8 mouse cellular contexts compared by ENCODE assay signal in the genomic region with DNA sequence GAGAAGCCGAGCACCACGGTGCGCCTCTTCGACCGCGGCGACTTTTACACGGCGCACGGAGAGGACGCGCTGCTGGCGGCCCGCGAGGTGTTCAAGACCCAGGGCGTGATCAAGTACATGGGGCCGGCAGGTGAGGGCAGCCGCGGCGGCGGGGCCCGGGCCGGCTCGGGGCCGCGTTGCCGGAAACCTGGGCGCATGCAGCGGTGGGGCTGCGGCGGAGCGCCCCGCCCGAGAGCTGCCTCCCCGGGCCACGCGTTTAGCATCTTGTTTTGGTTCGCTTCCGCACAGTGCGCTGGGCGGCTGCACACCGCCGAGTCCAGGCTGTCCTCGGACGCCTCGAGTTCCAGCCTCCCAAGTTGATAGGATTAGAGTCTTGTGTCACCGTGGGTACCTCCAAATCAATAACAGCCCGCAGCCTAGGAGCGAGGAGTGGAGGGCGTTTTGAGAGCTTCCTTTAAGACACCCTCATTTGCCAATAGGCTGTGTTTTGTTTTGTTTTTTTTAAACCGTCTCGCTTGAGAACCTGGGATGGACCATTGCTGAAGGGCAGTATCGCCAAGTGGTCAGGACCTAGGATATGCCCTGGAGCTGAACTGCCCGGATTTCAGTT. TPM values are rescaled to one million over a fixed set of nuclear protein-coding genes. Genes with fewer than 3 reads are reported as not detected.
DNase-seq lines count a peak whose midpoint lies in the region; ATAC-seq and TF ChIP-seq lines count a peak whose summit lies in the region.

No protein-coding gene starts in this region.

- ATAC-seq in hindbrain, embryonic 12.5 days (ENCODE audit: low FRiP score) = peak; percentile 74
- ATAC-seq in liver, postnatal 0 days = peak; percentile 63
- ATAC-seq in neural tube, embryonic 14.5 days (ENCODE audit: low read depth) = peak; percentile 60

- in situ Hi-C loops in CH12.LX (cut with MboI; ENCODE audit: low pct_ligation_motif_present, low pct_unique_long_range_greater_than_20kb, low sequenced_read_pairs) = no loop called here

- dilution Hi-C loops in CH12.LX (cut with MboI; ENCODE audit: extremely low pct_ligation_motif_present, extremely low pct_unique_long_range_greater_than_20kb, low sequenced_read_pairs) = no loop called here

- no peak for DNase-seq in gastrocnemius, adult 2 months
- no peak for DNase-seq in gastrocnemius, postnatal 25 days
- DNase-seq in CH12.LX (ENCODE audit: extremely low read depth) = peak; percentile 27
- peak; percentile 58 for DNase-seq in embryo, embryonic 9.5 days (ENCODE audit: extremely low spot score)
- DNase-seq in liver, postnatal 0 days = no peak
- no peak for DNase-seq in frontal cortex, postnatal 10 days (ENCODE audit: low spot score in 2 of 2)

- peak overlapping the region; percentile 87 for H3K4me3 ChIP-seq in gastrocnemius, adult 2 months
- H3K4me3 ChIP-seq in CH12.LX (replicated peaks in 1 of 3; ENCODE audit: low read depth in 2 of 3, low read length in 2 of 3, poor library complexity in 1 of 3) = peak overlapping the region; percentile 74 to 93 (median 85)
- H3K4me3 ChIP-seq in hindbrain, embryonic 12.5 days = peak overlapping the region; percentile 95
- peak overlapping the region; percentile 87 for H3K4me3 ChIP-seq in liver, postnatal 0 days (ENCODE audit: low read depth, low read length)
- H3K4me3 ChIP-seq in neural tube, embryonic 14.5 days (ENCODE audit: low read depth, low read length) = peak overlapping the region; percentile 90

- WGBS in hindbrain, embryonic 12.5 days = under 1% methylated on average over 53 of the region's 54 CpGs
- 2% methylated on average over 48 of the region's 54 CpGs for WGBS in liver, postnatal 0 days (ENCODE audit: insufficient replicate concordance)
- under 1% methylated on average over 54 of the region's 54 CpGs for WGBS in neural tube, embryonic 14.5 days

- peaks cover 0 to 26% of the 10 kb centered on the region in 2 experiments for H3K36me3 ChIP-seq in CH12.LX (replicated peaks in 1 of 2; ENCODE audit: control insufficient read depth in 1 of 2, insufficient read depth in 1 of 2, low read length in 1 of 2)
- 0 out of 2 replicates have a peak, but pooled peaks cover 2% of the 10 kb centered on the region for H3K36me3 ChIP-seq in hindbrain, embryonic 12.5 days
- H3K36me3 ChIP-seq in liver, postnatal 0 days (replicated peaks; ENCODE audit: insufficient read depth, low read length) = no peaks in the 10 kb centered on the region
- H3K36me3 ChIP-seq in neural tube, embryonic 14.5 days (ENCODE audit: control insufficient read depth, insufficient read depth, low read length) = no peaks in the 10 kb centered on the region

- peaks cover 25% of the 10 kb centered on the region for H3K79me2 ChIP-seq in CH12.LX (replicated peaks; ENCODE audit: control insufficient read depth, extremely low read depth, insufficient read depth, poor library complexity, severe bottlenecking)

- H3K4me1 ChIP-seq in CH12.LX (ENCODE audit: control insufficient read depth in 1 of 2, insufficient read depth in 2 of 2) = peaks cover 10 to 24% of the 10 kb centered on the region in 2 experiments
- H3K4me1 ChIP-seq in hindbrain, embryonic 12.5 days = peaks cover 22% of the 10 kb centered on the region
- peaks cover 8% of the 10 kb centered on the region for H3K4me1 ChIP-seq in liver, postnatal 0 days (ENCODE audit: insufficient read depth)
- peaks cover 11% of the 10 kb centered on the region for H3K4me1 ChIP-seq in neural tube, embryonic 14.5 days (ENCODE audit: control insufficient read depth, insufficient read depth, low read length)

- peak overlapping the region; percentile 89 for H3K27ac ChIP-seq in gastrocnemius, adult 2 months
- H3K27ac ChIP-seq in CH12.LX (ENCODE audit: insufficient read depth, low read depth) = peak overlapping the region; percentile 36
- peak overlapping the region; percentile 87 for H3K27ac ChIP-seq in hindbrain, embryonic 12.5 days
- H3K27ac ChIP-seq in liver, postnatal 0 days (ENCODE audit: low read depth) = peak overlapping the region; percentile 90
- H3K27ac ChIP-seq in neural tube, embryonic 14.5 days (ENCODE audit: low read depth, low read length) = peak overlapping the region; percentile 75

- no peaks in the 10 kb centered on the region for H3K9me3 ChIP-seq in CH12.LX (replicated peaks; ENCODE audit: low read length)
- no peaks in the 10 kb centered on the region for H3K9me3 ChIP-seq in hindbrain, embryonic 12.5 days (replicated peaks)
- H3K9me3 ChIP-seq in liver, postnatal 0 days (ENCODE audit: low read length) = no peaks in the 10 kb centered on the region
- no peaks in the 10 kb centered on the region for H3K9me3 ChIP-seq in neural tube, embryonic 14.5 days (ENCODE audit: control insufficient read depth, low read length)

- TF ChIP-seq CTCF in gastrocnemius, adult 2 months (IDR thresholded peaks at IDR 0.05) = no peak
- no peak for TF ChIP-seq CTCF in CH12.LX (conservative IDR thresholded peaks at IDR 0.05 in 1 of 2, IDR thresholded peaks at IDR 0.05 in 1 of 2; ENCODE audit: low read depth in 2 of 2, low read length in 2 of 2)
- no peak for TF ChIP-seq CTCF in liver, postnatal 0 days (IDR thresholded peaks at IDR 0.05; ENCODE audit: low read depth)

- no peak for TF ChIP-seq RAD21 in CH12.LX (IDR thresholded peaks at IDR 0.05; ENCODE audit: low read depth, low read length)

- no peak for TF ChIP-seq EP300 in CH12.LX (IDR thresholded peaks at IDR 0.05; ENCODE audit: low read length)
- no peak for TF ChIP-seq EP300 in liver, postnatal 0 days (IDR thresholded peaks at IDR 0.05; ENCODE audit: low read depth)

- peak overlapping the region; percentile 64 for H3K9ac ChIP-seq in CH12.LX (ENCODE audit: insufficient read depth, low read depth)
- H3K9ac ChIP-seq in hindbrain, embryonic 12.5 days = peak overlapping the region; percentile 84
- peak overlapping the region; percentile 79 for H3K9ac ChIP-seq in liver, postnatal 0 days (replicated peaks)
- peak overlapping the region; percentile 78 for H3K9ac ChIP-seq in neural tube, embryonic 14.5 days (replicated peaks; ENCODE audit: low read depth, low read length)

- no peak for TF ChIP-seq POLR2A in CH12.LX (IDR thresholded peaks at IDR 0.05; ENCODE audit: low read depth, low read length)

- H3K4me2 ChIP-seq in CH12.LX (ENCODE audit: insufficient read depth, low read depth, poor library complexity, severe bottlenecking) = peak overlapping the region; percentile 87
- H3K4me2 ChIP-seq in hindbrain, embryonic 12.5 days (replicated peaks) = peak overlapping the region; percentile 78
- H3K4me2 ChIP-seq in liver, postnatal 0 days (ENCODE audit: low read depth, low read length) = peak overlapping the region; percentile 95
- H3K4me2 ChIP-seq in neural tube, embryonic 14.5 days (ENCODE audit: low read depth, low read length) = peak overlapping the region; percentile 72

- no peaks in the 10 kb centered on the region for H3K27me3 ChIP-seq in CH12.LX (replicated peaks)
- no peaks in the 10 kb centered on the region for H3K27me3 ChIP-seq in hindbrain, embryonic 12.5 days
- no peaks in the 10 kb centered on the region for H3K27me3 ChIP-seq in liver, postnatal 0 days (ENCODE audit: insufficient read depth, low read length)
- H3K27me3 ChIP-seq in neural tube, embryonic 14.5 days (ENCODE audit: control insufficient read depth, insufficient read depth, low read length) = no peaks in the 10 kb centered on the region

- intact Hi-C loops in gastrocnemius, adult 2 months (cut with DNase I) = no loop called here

TF ChIP-seq in CH12.LX, 34 proteins besides CTCF, POLR2A, EP300 and RAD21:
- TF ChIP-seq RCOR1 (conservative IDR thresholded peaks at IDR 0.05; ENCODE audit: low read depth, low read length) (no peak), UBTF (IDR thresholded peaks at IDR 0.05; ENCODE audit: low read depth, low read length) (peak; percentile 77; the same call in 1 of the 2 replicates), MXI1 (IDR thresholded peaks at IDR 0.05; ENCODE audit: low read depth, low read length) (peak; percentile 81; the same call in 1 of the 2 replicates), MAX (IDR thresholded peaks at IDR 0.05; ENCODE audit: low read length) (no peak; the same call in 1 of the 2 replicates), BHLHE40 (IDR thresholded peaks at IDR 0.05; ENCODE audit: low read depth, low read length) (peak; percentile 37; the same call in 1 of the 2 replicates)

RNA-seq across cellular contexts. Expression of gene Msh2, which starts 0.7 kb away (rescaled TPM):
- total RNA-seq in gastrocnemius, adult 2 months (2021) = 10 to 100 TPM in 1 of 2 experiments, 1 to 10 TPM in 1; 9.0 to 11.5 TPM
- 1 to 10 TPM; 7.8 to 9.5 TPM for total RNA-seq in gastrocnemius, postnatal 25 days (2021)
- total RNA-seq in CH12.LX (2012; rRNA removed) (34.8 and 37.0 TPM in 2 replicates), CH12.LX (2014; rRNA removed) (47.0 and 47.5 TPM in 2 replicates)
- polyA plus RNA-seq in CH12.LX (2012; ENCODE audit: insufficient read length, low read depth) = 45.8 and 48.2 TPM in 2 replicates
- 95.9 and 96.6 TPM in 2 replicates for polyA plus RNA-seq in hindbrain, embryonic 12.5 days (2016; fragmentation: Nextera tagmentation; extraction: Ambion mirVana)
- 15.5 and 16.1 TPM in 2 replicates for polyA plus RNA-seq in liver, postnatal 0 days (2015; fragmentation: Nextera tagmentation; extraction: Ambion mirVana)
- 37.8 and 50.1 TPM in 2 replicates for polyA plus RNA-seq in neural tube, embryonic 14.5 days (2014; fragmentation: Nextera tagmentation; extraction: Ambion mirVana)

RNA-seq across cellular contexts. Expression of gene Epcam, which starts 37.0 kb away (rescaled TPM):
- not detected for total RNA-seq in gastrocnemius, adult 2 months (2021)
- total RNA-seq in gastrocnemius, postnatal 25 days (2021) = not detected
- total RNA-seq in CH12.LX (2012; rRNA removed) (5.0 and 13.4 TPM in 2 replicates), CH12.LX (2014; rRNA removed) (1.4 and 1.9 TPM in 2 replicates)
- polyA plus RNA-seq in CH12.LX (2012; ENCODE audit: insufficient read length, low read depth) = 1.9 TPM in 2 replicates
- polyA plus RNA-seq in hindbrain, embryonic 12.5 days (2016; fragmentation: Nextera tagmentation; extraction: Ambion mirVana) = 25.3 and 50.1 TPM in 2 replicates
- polyA plus RNA-seq in liver, postnatal 0 days (2015; fragmentation: Nextera tagmentation; extraction: Ambion mirVana) = 3.1 and 4.4 TPM in 2 replicates
- 3.7 and 5.1 TPM in 2 replicates for polyA plus RNA-seq in neural tube, embryonic 14.5 days (2014; fragmentation: Nextera tagmentation; extraction: Ambion mirVana)

Comparison
In these comparisons a context has a peak if more than half of its experiments do, and no peak if none do; other contexts are left out.
1. DNase-seq: peak in CH12.LX (single experiment) and embryo, embryonic 9.5 days (single experiment); none in gastrocnemius, adult 2 months (single experiment), gastrocnemius, postnatal 25 days (single experiment), liver, postnatal 0 days (single experiment) and frontal cortex, postnatal 10 days (0 of 2).
2. H3K27ac ChIP-seq: peak in every context shown above with its lines; median percentile 90 in liver, postnatal 0 days; 89 in gastrocnemius, adult 2 months; 87 in hindbrain, embryonic 12.5 days; 75 in neural tube, embryonic 14.5 days; 36 in CH12.LX.
3. Peak in every context shown above with its lines, with median percentiles within 50 percentile points of each other: H3K4me3 ChIP-seq, H3K4me2 ChIP-seq, H3K9ac ChIP-seq and ATAC-seq.